Mouse (Mus musculus) gastrocnemius, postnatal 4 days (tissue): Measurements from ENCODE around the gene Gm17662. TPM values are rescaled to one million over a fixed set of nuclear protein-coding genes. Genes with fewer than 3 reads are reported as not detected.

Experiments
- DNase-seq, 2 experiments: peaks; one replicate each; pipeline ENCODE4 v3.0.0; 2021 to 2022; ENCODE audit warnings: low spot score in 2 of 2, mixed read lengths in 2 of 2
- total RNA-seq, 2 experiments: library from RNA; stranded (reverse); gene quantifications; 2 replicates each; pipeline ENCODE4 v1.2.3; 2021

The Gm17662 gene
- total RNA-seq, 2 experiments from 2014 or later, result not detected

GRCm38 (mm10) chr4:104887486-104887885 lies 30.4 kb downstream of the Gm17662 start:
- no peak for DNase-seq

- DNase-seq, result no peak
These were observed 31.6 kb downstream of the Gm17662 start for GRCm38 (mm10) chr4:104888499-104889262.

GRCm38 (mm10) chr4:104891708-104892107 lies 34.6 kb downstream of the Gm17662 start:
- no peak for DNase-seq

- DNase-seq, result no peak
These were observed 36.5 kb downstream of the Gm17662 start for GRCm38 (mm10) chr4:104893588-104893987.

GRCm38 (mm10) chr4:104894004-104894734 lies 37.0 kb downstream of the Gm17662 start:
- peak in 1 of 2 experiments; percentile 27 for DNase-seq

- DNase-seq, result no peak
These were observed 45.7 kb downstream of the Gm17662 start for GRCm38 (mm10) chr4:104902836-104903235.

GRCm38 (mm10) chr4:104905049-104905448 lies 47.9 kb downstream of the Gm17662 start:
- no peak for DNase-seq

Other genes with a start within 250 kb of the Gm17662 start
- under 1 TPM in 1 of 2 experiments, not detected in 1; 0.65 TPM for gene C8b, start 91.0 kb upstream of the Gm17662 start, total RNA-seq
- gene C8a, start 19.1 kb downstream of the Gm17662 start, total RNA-seq, result under 1 TPM in 1 of 2 experiments, not detected in 1; 0.36 TPM
- gene Fyb2, start 56.1 kb downstream of the Gm17662 start, total RNA-seq, result under 1 TPM; 0.13 to 0.22 TPM